ENCODE assay signal across 16 mouse cellular contexts in genomic region chr10:24097010-24097409, GRCm38 (mm10). TPM values are rescaled to one million over a fixed set of nuclear protein-coding genes. Genes with fewer than 3 reads are reported as not detected.
"Had no signal": no experiment of that assay in that cellular context is flagged by ENCODE, and none has a peak within 500 bp of the region (broad histone marks: within the 10 kb centered on the region; RNA-seq: fewer than 3 reads in every experiment).

No protein-coding gene starts in this region.

RNA-seq across cellular contexts. Expression of gene Taar8c, which starts 4.7 kb away (rescaled TPM):
- polyA plus RNA-seq: frontal cortex, adult 2 months; heart, embryonic 10.5 days; heart, embryonic 12.5 days; heart, embryonic 14.5 days; heart, embryonic 16.5 days; hindbrain, embryonic 10.5 days; hindbrain, embryonic 12.5 days; hindbrain, embryonic 14.5 days; hindbrain, embryonic 16.5 days; inflammation-experienced regulatory T-cells, adult 6 months; intestine, embryonic 15.5 days; kidney, embryonic 14.5 days; kidney, embryonic 16.5 days; limb, embryonic 10.5 days; limb, embryonic 12.5 days; limb, embryonic 14.5 days had no signal

RNA-seq across cellular contexts. Expression of gene Taar8b, which starts 4.9 kb away (rescaled TPM):
- polyA plus RNA-seq: frontal cortex, adult 2 months; heart, embryonic 10.5 days; heart, embryonic 12.5 days; heart, embryonic 14.5 days; heart, embryonic 16.5 days; hindbrain, embryonic 10.5 days; hindbrain, embryonic 12.5 days; hindbrain, embryonic 14.5 days; hindbrain, embryonic 16.5 days; inflammation-experienced regulatory T-cells, adult 6 months; intestine, embryonic 15.5 days; kidney, embryonic 14.5 days; kidney, embryonic 16.5 days; limb, embryonic 10.5 days; limb, embryonic 12.5 days; limb, embryonic 14.5 days had no signal

RNA-seq across cellular contexts. Expression of gene Taar9, which starts 12.3 kb away (rescaled TPM):
- polyA plus RNA-seq: frontal cortex, adult 2 months; heart, embryonic 10.5 days; heart, embryonic 12.5 days; heart, embryonic 14.5 days; heart, embryonic 16.5 days; hindbrain, embryonic 10.5 days; hindbrain, embryonic 12.5 days; hindbrain, embryonic 14.5 days; hindbrain, embryonic 16.5 days; inflammation-experienced regulatory T-cells, adult 6 months; intestine, embryonic 15.5 days; kidney, embryonic 14.5 days; kidney, embryonic 16.5 days; limb, embryonic 10.5 days; limb, embryonic 12.5 days; limb, embryonic 14.5 days had no signal

RNA-seq across cellular contexts. Expression of gene Taar8a, which starts 20.7 kb away (rescaled TPM):
- polyA plus RNA-seq: frontal cortex, adult 2 months; heart, embryonic 10.5 days; heart, embryonic 12.5 days; heart, embryonic 14.5 days; heart, embryonic 16.5 days; hindbrain, embryonic 10.5 days; hindbrain, embryonic 12.5 days; hindbrain, embryonic 14.5 days; hindbrain, embryonic 16.5 days; inflammation-experienced regulatory T-cells, adult 6 months; intestine, embryonic 15.5 days; kidney, embryonic 14.5 days; kidney, embryonic 16.5 days; limb, embryonic 10.5 days; limb, embryonic 12.5 days; limb, embryonic 14.5 days had no signal

RNA-seq across cellular contexts. Expression of gene Taar7f, which starts 47.7 kb away (rescaled TPM):
- polyA plus RNA-seq: frontal cortex, adult 2 months; heart, embryonic 10.5 days; heart, embryonic 12.5 days; heart, embryonic 14.5 days; heart, embryonic 16.5 days; hindbrain, embryonic 10.5 days; hindbrain, embryonic 12.5 days; hindbrain, embryonic 14.5 days; hindbrain, embryonic 16.5 days; inflammation-experienced regulatory T-cells, adult 6 months; intestine, embryonic 15.5 days; kidney, embryonic 14.5 days; kidney, embryonic 16.5 days; limb, embryonic 10.5 days; limb, embryonic 12.5 days; limb, embryonic 14.5 days had no signal
